Mouse (Mus musculus): Measurements from ENCODE around the gene Cntln. TPM values are rescaled to one million over a fixed set of nuclear protein-coding genes. Genes with fewer than 3 reads are reported as not detected.

Gene Cntln
- total and polyA plus RNA-seq, 3 experiments, result not detected

- Histone ChIP-seq H3K9me3 (replicated peaks; ENCODE audit: insufficient read depth, low read length) (no peaks in the 10 kb centered on the region), H3K27me3 (ENCODE audit: control insufficient read depth in 1 of 2, insufficient read depth in 2 of 2, low read length in 2 of 2) (no peaks in the 10 kb centered on the region), H3K79me2 (ENCODE audit: control insufficient read depth, insufficient read depth, low read length, poor library complexity) (no peaks in the 10 kb centered on the region), H3K9ac (ENCODE audit: control insufficient read depth, low read depth, low read length, poor library complexity, severe bottlenecking) (no peak overlapping the region), H3K4me1 (ENCODE audit: control insufficient read depth in 1 of 2, insufficient read depth in 2 of 2, low read length in 2 of 2) (no peaks in the 10 kb centered on the region), H3K4me3 (ENCODE audit: control insufficient read depth in 1 of 2, insufficient read depth in 1 of 2, low read depth in 2 of 2, low read length in 2 of 2) (no peak overlapping the region), H3K36me3 (ENCODE audit: control insufficient read depth in 1 of 2, insufficient read depth in 2 of 2, low read length in 2 of 2) (no peaks in the 10 kb centered on the region), H3K27ac (ENCODE audit: control insufficient read depth, low read depth, low read length) (no peak overlapping the region)
- DNase-seq (ENCODE audit: low read depth, low spot score), result no peak
- TF ChIP-seq JUND (IDR thresholded peaks at IDR 0.05; ENCODE audit: low read depth, low read length) (no peak), USF1 (IDR thresholded peaks at IDR 0.05; ENCODE audit: low read depth, low read length) (no peak), ELF1 (IDR thresholded peaks at IDR 0.05; ENCODE audit: low read depth, low read length) (no peak), POLR2A (IDR thresholded peaks at IDR 0.05; ENCODE audit: control insufficient read depth in 1 of 2, insufficient read depth in 1 of 2, low read depth in 1 of 2, low read length in 2 of 2, poor library complexity in 1 of 2) (no peak), MEF2A (IDR thresholded peaks at IDR 0.05; ENCODE audit: extremely low read depth, insufficient replicate concordance, low read depth, low read length, poor library complexity, severe bottlenecking) (no peak), TBP (IDR thresholded peaks at IDR 0.05; ENCODE audit: low read depth, low read length) (no peak), EP300 (IDR thresholded peaks at IDR 0.05; ENCODE audit: low read depth in 1 of 2, low read length in 2 of 2) (no peak), POLR2AphosphoS2 (IDR thresholded peaks at IDR 0.05; ENCODE audit: low read length) (no peak), CHD1 (IDR thresholded peaks at IDR 0.05; ENCODE audit: low read depth, low read length) (no peak), MYC (IDR thresholded peaks at IDR 0.05; ENCODE audit: low read depth, low read length) (no peak)
Measured at GRCm38 (mm10) chr4:85168001-85168400, 283.9 kb downstream of the Cntln start.

GRCm38 (mm10) chr4:85175466-85175865 is 291.4 kb downstream of the Cntln start:
- Histone ChIP-seq H3K4me3 (ENCODE audit: control insufficient read depth in 1 of 2, insufficient read depth in 1 of 2, low read depth in 2 of 2, low read length in 2 of 2) (no peak overlapping the region), H3K9me3 (replicated peaks; ENCODE audit: insufficient read depth, low read length) (no peaks in the 10 kb centered on the region), H3K36me3 (ENCODE audit: control insufficient read depth in 1 of 2, insufficient read depth in 2 of 2, low read length in 2 of 2) (no peaks in the 10 kb centered on the region), H3K79me2 (ENCODE audit: control insufficient read depth, insufficient read depth, low read length, poor library complexity) (no peaks in the 10 kb centered on the region), H3K27me3 (ENCODE audit: control insufficient read depth in 1 of 2, insufficient read depth in 2 of 2, low read length in 2 of 2) (no peaks in the 10 kb centered on the region), H3K9ac (ENCODE audit: control insufficient read depth, low read depth, low read length, poor library complexity, severe bottlenecking) (no peak overlapping the region), H3K27ac (ENCODE audit: control insufficient read depth, low read depth, low read length) (no peak overlapping the region), H3K4me1 (ENCODE audit: control insufficient read depth in 1 of 2, insufficient read depth in 2 of 2, low read length in 2 of 2) (no peaks in the 10 kb centered on the region)
- TF ChIP-seq ELF1 (IDR thresholded peaks at IDR 0.05; ENCODE audit: low read depth, low read length) (no peak), GATA1 (IDR thresholded peaks at IDR 0.05; ENCODE audit: low read depth, low read length) (no peak), ETS1 (IDR thresholded peaks at IDR 0.05; ENCODE audit: low read depth, low read length) (no peak), SIN3A (IDR thresholded peaks at IDR 0.05; ENCODE audit: low read length) (no peak), UBTF (IDR thresholded peaks at IDR 0.05; ENCODE audit: borderline replicate concordance, insufficient read depth, low read depth, low read length) (no peak), ZC3H11A (IDR thresholded peaks at IDR 0.05; ENCODE audit: low read depth, low read length) (no peak), GABPA (IDR thresholded peaks at IDR 0.05; ENCODE audit: low read depth, low read length) (no peak), POLR2AphosphoS5 (IDR thresholded peaks at IDR 0.05; ENCODE audit: borderline replicate concordance, low read depth, low read length) (no peak), POLR2A (IDR thresholded peaks at IDR 0.05; ENCODE audit: control insufficient read depth in 1 of 2, insufficient read depth in 1 of 2, low read depth in 1 of 2, low read length in 2 of 2, poor library complexity in 1 of 2) (no peak), MEF2A (IDR thresholded peaks at IDR 0.05; ENCODE audit: extremely low read depth, insufficient replicate concordance, low read depth, low read length, poor library complexity, severe bottlenecking) (no peak), ZMIZ1 (IDR thresholded peaks at IDR 0.05; ENCODE audit: low read depth, low read length) (no peak), TBP (IDR thresholded peaks at IDR 0.05; ENCODE audit: low read depth, low read length) (no peak), MYC (IDR thresholded peaks at IDR 0.05; ENCODE audit: low read depth, low read length) (no peak), CHD1 (IDR thresholded peaks at IDR 0.05; ENCODE audit: low read depth, low read length) (no peak), EP300 (IDR thresholded peaks at IDR 0.05; ENCODE audit: low read depth in 1 of 2, low read length in 2 of 2) (no peak), NRF1 (IDR thresholded peaks at IDR 0.05; ENCODE audit: insufficient read depth, low read depth, low read length, poor library complexity, severe bottlenecking) (no peak), RCOR1 (IDR thresholded peaks at IDR 0.05; ENCODE audit: low read depth, low read length) (no peak), ZKSCAN1 (IDR thresholded peaks at IDR 0.05; ENCODE audit: low read depth, low read length) (no peak), BHLHE40 (IDR thresholded peaks at IDR 0.05; ENCODE audit: borderline replicate concordance, low read depth, low read length) (no peak), TCF12 (IDR thresholded peaks at IDR 0.05; ENCODE audit: low read depth, low read length) (no peak)
- DNase-seq (ENCODE audit: low read depth, low spot score), result no peak

Measured in MEL (cell line).